ENCODE assay signal across 20 mouse cellular contexts in the genomic region with DNA sequence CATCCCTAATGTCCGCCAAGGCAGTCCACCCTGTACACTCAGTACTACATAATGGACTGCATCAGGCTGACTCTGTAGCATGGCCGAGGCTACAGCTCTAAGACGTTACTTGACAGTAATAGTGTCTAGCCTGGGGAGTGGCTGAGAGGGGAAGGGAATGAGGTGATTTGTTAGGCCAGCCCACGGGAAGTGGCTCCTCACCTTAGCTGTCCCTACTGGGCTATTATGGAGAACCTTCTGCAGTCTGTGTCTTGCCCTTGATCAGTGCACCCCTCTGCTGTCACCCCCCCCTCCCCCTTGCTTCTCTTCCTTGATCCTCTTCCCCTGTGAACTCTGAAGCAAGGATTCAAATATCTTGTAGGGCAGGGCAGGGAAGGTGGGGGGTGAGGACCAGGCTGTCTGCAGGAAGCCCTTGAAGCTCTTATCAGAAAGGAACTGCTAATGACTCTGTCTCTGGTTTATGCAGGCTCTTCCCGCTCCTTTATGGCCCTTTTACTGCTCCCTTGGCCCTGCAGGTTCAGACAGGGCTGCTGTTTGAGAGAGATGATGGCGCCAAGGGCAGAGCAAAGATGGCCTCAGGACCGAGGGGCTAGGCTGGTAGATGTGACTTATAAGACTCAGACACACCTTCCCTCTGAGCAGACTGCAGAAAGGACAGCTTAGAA.
"Had no signal": no experiment of that assay in that cellular context is flagged by ENCODE, and none has a peak within 500 bp of the region (broad histone marks: within the 10 kb centered on the region; RNA-seq: fewer than 3 reads in every experiment).

No protein-coding gene starts in this region.

- H3K36me3 ChIP-seq: lung, embryonic 15.5 days; midbrain, embryonic 10.5 days; midbrain, embryonic 13.5 days; neural tube, embryonic 12.5 days; neural tube, embryonic 15.5 days; stomach, embryonic 15.5 days had no signal

- H3K4me2 ChIP-seq: lung, embryonic 15.5 days; midbrain, embryonic 13.5 days; neural tube, embryonic 12.5 days; neural tube, embryonic 15.5 days; stomach, embryonic 15.5 days had no signal

- ATAC-seq: midbrain, embryonic 13.5 days; midbrain, embryonic 16.5 days had no signal

- H3K9ac ChIP-seq: liver, embryonic 14.5 days; lung, embryonic 15.5 days; midbrain, embryonic 13.5 days; neural tube, embryonic 12.5 days; neural tube, embryonic 15.5 days; stomach, embryonic 15.5 days had no signal

- H3K4me3 ChIP-seq: lung, embryonic 15.5 days; megakaryocyte, embryonic 14.5 days; midbrain, embryonic 10.5 days; midbrain, embryonic 13.5 days; neural tube, embryonic 12.5 days; neural tube, embryonic 15.5 days; stomach, embryonic 15.5 days had no signal

- H3K9me3 ChIP-seq: lung, embryonic 15.5 days; midbrain, embryonic 13.5 days; neural tube, embryonic 12.5 days; neural tube, embryonic 15.5 days; stomach, embryonic 15.5 days had no signal

- H3K27me3 ChIP-seq: lung, embryonic 15.5 days; stomach, embryonic 15.5 days had no signal

- DNase-seq: kidney, adult 18-20 months; kidney, postnatal 25 days; left cerebral cortex, postnatal 4 days; lung, adult 18-20 months; lung, postnatal 10 days; lung, postnatal 36 days; retina, postnatal 1 day; right cerebral cortex, postnatal 4 days; spleen, adult 18-20 months; thymus, postnatal 25 days had no signal

- H3K27ac ChIP-seq: kidney, postnatal 0 days; liver, embryonic 14.5 days; lung, embryonic 15.5 days; midbrain, embryonic 10.5 days; midbrain, embryonic 13.5 days; neural tube, embryonic 12.5 days; neural tube, embryonic 15.5 days; stomach, embryonic 15.5 days had no signal
